Mouse (Mus musculus) lung, embryonic 16.5 days (tissue): ENCODE measurements at regions not wholly inside any gene's neighbourhood (a gene's known extent, or its start where the extent isn't known, plus 50 kb on each side); places are given as distances from the start of the nearest gene placed in this dataset.

Experiments
- ATAC-seq: fragments of 200-750 bp; cut with Nextera tagmentation; 2 replicates; pipeline ENCODE4 v1.8.0; 2017; ENCODE audit warnings: low read depth, mild to moderate bottlenecking, moderate library complexity
- H3K27ac ChIP-seq: fragments of 300-500 bp; sonication (generic); 2 replicates; pipeline ENCODE4 v1.5.1; 2014; ENCODE audit warnings: mild to moderate bottlenecking, control low read depth, low read length
- H3K27me3 ChIP-seq: fragments of 300-500 bp; sonication (generic); 2 replicates; pipeline ENCODE4 v1.6.1; 2014; ENCODE audit warnings: low read depth, low read length, mixed read lengths; ENCODE audit not compliant: control insufficient read depth, insufficient read depth
- H3K36me3 ChIP-seq: fragments of 300-500 bp; sonication (generic); 2 replicates; pipeline ENCODE4 v1.6.1; 2014; ENCODE audit warnings: low read length; ENCODE audit not compliant: control insufficient read depth, insufficient read depth
- H3K4me1 ChIP-seq: fragments of 300-500 bp; sonication (generic); replicated peaks from 2 replicates; pipeline ENCODE4 v1.6.1; 2014; ENCODE audit warnings: low read length, mixed read lengths; ENCODE audit not compliant: control insufficient read depth, insufficient read depth
- H3K4me2 ChIP-seq: fragments of 300-500 bp; sonication (generic); 2 replicates; pipeline ENCODE4 v1.6.1; 2014; ENCODE audit warnings: low read depth, low read length, control low read depth
- H3K4me3 ChIP-seq: fragments of 300-500 bp; sonication (generic); 2 replicates; pipeline ENCODE4 v1.5.1; 2014; ENCODE audit warnings: mild to moderate bottlenecking, low read length, control low read depth
- H3K9ac ChIP-seq: fragments of 300-500 bp; sonication (generic); 2 replicates; pipeline ENCODE4 v1.6.1; 2014; ENCODE audit warnings: low read length, control low read depth
- H3K9me3 ChIP-seq: fragments of 300-500 bp; sonication (generic); 2 replicates; pipeline ENCODE4 v1.6.1; 2016; ENCODE audit warnings: low read length; ENCODE audit not compliant: control insufficient read depth
- WGBS: fragments of 180-500 bp; shearing (Covaris S2); extraction: QIAGEN DNeasy Blood & Tissue Kit; methylation state at CpG from one replicate; pipeline ENCODE4 v1.1.7; 2014; 5-methylcytosine and 5-hydroxymethylcytosine counted together

- Histone ChIP-seq H3K4me1 (no peaks in the 10 kb centered on the region), H3K27ac (no peak overlapping the region), H3K4me2 (no peak overlapping the region), H3K4me3 (no peak overlapping the region), H3K36me3 (no peaks in the 10 kb centered on the region), H3K9ac (no peak overlapping the region), H3K9me3 (no peaks in the 10 kb centered on the region), H3K27me3 (no peaks in the 10 kb centered on the region)
- 78% methylated on average over 11 of the region's 11 CpGs for WGBS
- ATAC-seq = no peak
Observed at GRCm38 (mm10) chr12:7876302-7877063, 101.0 kb upstream of the Apob start.

GRCm38 (mm10) chr12:7878761-7879160 is 98.7 kb upstream of the Apob start:
- Histone ChIP-seq H3K27me3 (no peaks in the 10 kb centered on the region), H3K36me3 (no peaks in the 10 kb centered on the region), H3K9me3 (no peaks in the 10 kb centered on the region), H3K4me2 (no peak overlapping the region), H3K4me1 (no peaks in the 10 kb centered on the region), H3K27ac (no peak overlapping the region), H3K4me3 (no peak overlapping the region), H3K9ac (no peak overlapping the region)
- no peak for ATAC-seq
- 68% methylated on average over 5 of the region's 5 CpGs for WGBS

GRCm38 (mm10) chr12:7896156-7896555 is 81.3 kb upstream of the Apob start:
- H3K9ac ChIP-seq = no peak overlapping the region
- no peak for ATAC-seq
- no peaks in the 10 kb centered on the region for H3K36me3 ChIP-seq
- H3K4me3 ChIP-seq = no peak overlapping the region
- H3K4me1 ChIP-seq = no peaks in the 10 kb centered on the region
- H3K27me3 ChIP-seq = no peaks in the 10 kb centered on the region
- no peaks in the 10 kb centered on the region for H3K9me3 ChIP-seq
- WGBS = 54% methylated on average over 2 of the region's 2 CpGs
- H3K4me2 ChIP-seq = no peak overlapping the region
- H3K27ac ChIP-seq = no peak overlapping the region

- H3K4me3 ChIP-seq = no peak overlapping the region
- H3K9me3 ChIP-seq = no peaks in the 10 kb centered on the region
- no peaks in the 10 kb centered on the region for H3K36me3 ChIP-seq
- H3K4me1 ChIP-seq = peaks cover 5% of the 10 kb centered on the region; the same call in 1 of the 2 replicates
- H3K27me3 ChIP-seq = no peaks in the 10 kb centered on the region
- WGBS = 73% methylated on average over 2 of the region's 2 CpGs
- H3K9ac ChIP-seq = no peak overlapping the region
- no peak for ATAC-seq
- H3K4me2 ChIP-seq = no peak overlapping the region
- H3K27ac ChIP-seq = no peak overlapping the region
Observed at GRCm38 (mm10) chr12:7905329-7905728, 72.1 kb upstream of the Apob start.

GRCm38 (mm10) chr12:7906831-7907230 is 70.6 kb upstream of the Apob start:
- Histone ChIP-seq H3K36me3 (no peaks in the 10 kb centered on the region), H3K9me3 (no peaks in the 10 kb centered on the region), H3K4me3 (no peak overlapping the region), H3K27ac (peak overlapping the region; percentile 48), H3K4me2 (no peak overlapping the region), H3K4me1 (peaks cover 5% of the 10 kb centered on the region; the same call in 1 of the 2 replicates), H3K9ac (no peak overlapping the region), H3K27me3 (no peaks in the 10 kb centered on the region)
- ATAC-seq = peak; percentile 64; the same call in 1 of the 2 replicates
- WGBS = 15% methylated on average over 2 of the region's 2 CpGs

- Histone ChIP-seq H3K27ac (no peak overlapping the region), H3K4me2 (no peak overlapping the region)
- WGBS = 55% methylated on average over 9 of the region's 9 CpGs
Observed at GRCm38 (mm10) chr12:7909746-7910360, 67.6 kb upstream of the Apob start.

GRCm38 (mm10) chr12:7910509-7910908 is 66.9 kb upstream of the Apob start:
- no peak for ATAC-seq
- WGBS = 43% methylated on average over 2 of the region's 2 CpGs
- no peaks in the 10 kb centered on the region for H3K27me3 ChIP-seq
- H3K4me1 ChIP-seq = peaks cover 5% of the 10 kb centered on the region; the same call in 1 of the 2 replicates
- H3K27ac ChIP-seq = no peak overlapping the region
- no peaks in the 10 kb centered on the region for H3K36me3 ChIP-seq
- no peak overlapping the region for H3K4me2 ChIP-seq
- H3K4me3 ChIP-seq = no peak overlapping the region
- H3K9me3 ChIP-seq = no peaks in the 10 kb centered on the region
- no peak overlapping the region for H3K9ac ChIP-seq

More at GRCm38 (mm10) chr12:7909746-7910360, 67.6 kb upstream of the Apob start:
- H3K27me3 ChIP-seq = no peaks in the 10 kb centered on the region
- H3K4me1 ChIP-seq = peaks cover 5% of the 10 kb centered on the region; the same call in 1 of the 2 replicates
- no peaks in the 10 kb centered on the region for H3K9me3 ChIP-seq
- no peak overlapping the region for H3K9ac ChIP-seq
- ATAC-seq = no peak
- H3K4me3 ChIP-seq = no peak overlapping the region
- no peaks in the 10 kb centered on the region for H3K36me3 ChIP-seq

GRCm38 (mm10) chr12:7918385-7918784 is 59.1 kb upstream of the Apob start:
- no peak overlapping the region for H3K27ac ChIP-seq

GRCm38 (mm10) chr12:7918967-7919708 is 58.3 kb upstream of the Apob start:
- Histone ChIP-seq H3K9me3 (no peaks in the 10 kb centered on the region), H3K4me3 (no peak overlapping the region), H3K36me3 (no peaks in the 10 kb centered on the region), H3K27ac (no peak overlapping the region), H3K4me1 (no peaks in the 10 kb centered on the region), H3K27me3 (no peaks in the 10 kb centered on the region), H3K4me2 (no peak overlapping the region), H3K9ac (no peak overlapping the region)
- 76% methylated on average over 4 of the region's 4 CpGs for WGBS
- no peak for ATAC-seq

More at GRCm38 (mm10) chr12:7918385-7918784, 59.1 kb upstream of the Apob start:
- Histone ChIP-seq H3K4me3 (no peak overlapping the region), H3K4me1 (no peaks in the 10 kb centered on the region), H3K36me3 (no peaks in the 10 kb centered on the region), H3K27me3 (no peaks in the 10 kb centered on the region), H3K4me2 (no peak overlapping the region), H3K9me3 (no peaks in the 10 kb centered on the region), H3K9ac (no peak overlapping the region)
- ATAC-seq = no peak
- 58% methylated on average over 1 of the region's 1 CpGs for WGBS
